Mouse (Mus musculus) heart, postnatal 14 days (tissue): ENCODE measurements around the gene Il17ra. TPM values are rescaled to one million over a fixed set of nuclear protein-coding genes. Genes with fewer than 3 reads are reported as not detected.
A peak's percentile ranks its signal among the peaks of the same experiment; 100 is the strongest.

ENCODE experiments used
- DNase-seq, 2 experiments: peaks; one replicate each; pipeline ENCODE4 v3.0.0; 2021 to 2022
- intact Hi-C: fragments of 180-260 bp; cut with DNase I; formaldehyde crosslinking; loops from one replicate; pipeline ENCODE4 v1.15.1; 2025
- total RNA-seq, 2 experiments: library from RNA; stranded (reverse); gene quantifications; 2 replicates each; pipeline ENCODE4 v1.2.3; 2021

The Il17ra gene
- total RNA-seq, 2 experiments from 2014 or later, result 3.3 to 5.4 TPM

DNA sequence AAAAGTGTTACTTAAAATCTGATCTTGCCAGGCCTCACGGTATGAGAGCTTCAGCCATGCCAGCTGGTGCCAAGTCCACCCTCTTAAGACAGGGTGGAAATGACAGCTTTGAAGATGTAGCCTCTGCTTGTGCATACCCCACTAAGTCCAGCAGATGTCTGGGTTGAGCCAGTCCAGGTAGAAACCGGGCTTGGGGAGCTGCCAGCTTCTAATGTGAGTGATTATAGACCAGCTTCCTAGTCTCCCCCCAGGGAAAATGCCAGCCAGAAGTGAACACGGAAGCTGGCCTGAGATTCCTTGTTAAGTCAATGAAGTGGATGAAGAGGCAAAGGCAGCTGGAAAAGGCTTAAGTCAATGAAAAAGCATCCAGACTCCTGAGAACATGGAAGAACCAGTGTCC, 33.5 kb downstream of the Il17ra start:
- intact Hi-C loops, result no loop called here
- DNase-seq, result no peak

- intact Hi-C loops, result no loop called here
- no peak for DNase-seq
Measured at GRCm38 (mm10) chr6:120504051-120504450, 41.0 kb downstream of the Il17ra start.

- DNase-seq, result peak in 1 of 2 experiments; percentile 29
Measured at GRCm38 (mm10) chr6:120505531-120505930, 42.5 kb downstream of the Il17ra start.

DNA sequence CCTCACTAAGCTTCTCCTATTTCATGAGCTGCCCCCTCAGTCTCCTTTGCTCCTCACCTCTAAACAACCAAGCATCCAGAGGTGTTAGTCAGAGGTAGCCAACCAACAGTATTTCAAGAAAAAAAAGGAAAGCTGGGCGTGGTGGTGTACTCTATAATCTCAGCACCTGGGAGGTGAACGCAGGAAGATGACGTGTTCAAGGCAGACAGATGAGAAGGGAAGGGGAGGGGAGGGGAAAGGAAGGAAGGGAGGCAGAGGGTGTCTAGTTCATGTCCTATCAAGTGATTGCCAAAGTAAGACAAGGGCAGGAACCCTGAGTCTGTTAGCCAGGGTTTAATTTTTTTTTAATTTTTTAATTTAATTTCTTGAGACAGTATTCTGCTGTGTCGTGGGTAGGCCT, 45.6 kb downstream of the Il17ra start:
- DNase-seq, result no peak
- intact Hi-C loops, result no loop called here

More at GRCm38 (mm10) chr6:120505531-120505930, 42.5 kb downstream of the Il17ra start:
- intact Hi-C loops, result no loop called here

DNA sequence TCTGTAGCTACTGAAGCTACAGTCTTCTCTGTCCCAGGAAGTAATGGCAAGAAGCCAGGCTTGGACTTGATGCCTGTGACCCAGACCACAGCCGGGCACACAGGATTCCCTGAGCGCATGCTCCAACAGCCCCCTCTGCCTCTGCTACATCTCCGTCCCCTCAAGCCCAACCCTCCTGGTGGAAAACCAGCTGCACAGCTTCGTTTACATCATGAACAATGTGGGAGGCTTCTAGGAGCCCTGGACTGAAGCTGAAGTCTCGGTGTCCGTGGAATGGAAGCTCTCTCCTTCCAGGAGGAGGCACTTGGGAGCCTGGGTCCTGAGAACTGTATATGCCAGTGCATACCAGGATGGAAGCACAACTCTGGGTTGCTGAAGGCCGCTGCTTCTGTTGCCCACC, 46.9 kb downstream of the Il17ra start:
- intact Hi-C loops, result no loop called here
- DNase-seq, result no peak

DNA sequence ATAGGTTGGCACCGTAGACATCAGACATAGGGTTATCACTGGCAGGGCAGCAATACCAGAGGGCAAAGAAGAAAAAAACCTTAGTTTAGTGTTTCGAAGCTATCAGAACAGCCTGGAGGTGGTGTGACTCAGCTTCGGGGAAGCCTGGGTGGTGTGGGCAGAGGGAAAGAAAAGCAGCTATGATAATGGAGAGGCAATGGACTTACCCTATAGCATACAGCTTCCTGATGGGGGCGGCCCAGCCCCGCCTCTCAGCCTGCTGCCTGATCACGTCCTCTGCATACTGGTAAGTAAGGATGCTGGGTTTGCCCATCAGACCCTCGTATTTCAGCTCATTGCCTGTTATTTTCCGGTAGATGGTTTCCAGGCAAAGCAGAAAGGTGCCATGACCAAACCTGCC, 47.4 kb downstream of the Il17ra start:
- intact Hi-C loops, result no loop called here
- no peak for DNase-seq

GRCm38 (mm10) chr6:120511212-120511611, 48.2 kb downstream of the Il17ra start:
- no peak for DNase-seq
- intact Hi-C loops, result no loop called here

- no peak for DNase-seq
- intact Hi-C loops, result no loop called here
Measured at GRCm38 (mm10) chr6:120516422-120516821, 53.4 kb downstream of the Il17ra start.

DNA sequence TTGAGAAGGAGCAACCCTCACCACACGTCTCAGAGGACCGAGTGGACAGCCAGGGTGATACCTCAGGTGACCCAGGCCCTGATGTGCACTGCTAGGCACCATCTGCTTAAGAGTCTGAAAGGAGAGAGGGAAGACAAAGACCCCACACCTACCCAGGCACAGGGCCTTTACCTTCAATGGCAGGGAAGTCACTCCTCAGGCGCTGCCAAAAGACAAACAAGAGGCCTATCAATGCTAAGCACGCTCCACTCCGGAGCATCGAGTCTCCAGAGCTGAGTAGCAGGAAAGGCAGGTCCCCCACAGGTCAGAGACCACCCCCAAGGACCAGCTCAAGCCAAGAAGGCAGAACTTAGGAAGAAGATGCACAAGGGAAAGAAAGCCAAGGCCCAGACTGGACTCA, 53.8 kb downstream of the Il17ra start:
- intact Hi-C loops, result no loop called here
- DNase-seq, result no peak

DNA sequence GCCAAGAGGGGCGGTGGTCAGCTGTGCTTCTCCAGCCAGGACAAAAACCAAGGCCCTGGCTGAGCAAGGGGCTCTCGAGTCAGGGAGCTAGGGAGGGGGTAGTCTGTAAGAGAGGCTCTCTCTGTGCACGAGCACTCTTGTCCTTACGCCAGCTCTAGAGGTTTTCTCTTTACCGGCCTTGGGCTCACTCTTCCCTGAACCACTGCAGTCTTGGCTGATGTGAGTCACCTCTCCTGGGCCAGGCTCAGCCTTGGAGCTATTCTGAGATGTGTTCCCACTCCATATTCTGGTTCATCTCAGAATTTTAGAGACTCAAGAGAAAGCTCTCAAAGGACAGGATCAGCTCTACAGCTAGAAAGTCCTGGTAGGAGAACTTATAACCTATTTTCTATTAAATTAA, 54.3 kb downstream of the Il17ra start:
- intact Hi-C loops, result no loop called here
- no peak for DNase-seq

DNA sequence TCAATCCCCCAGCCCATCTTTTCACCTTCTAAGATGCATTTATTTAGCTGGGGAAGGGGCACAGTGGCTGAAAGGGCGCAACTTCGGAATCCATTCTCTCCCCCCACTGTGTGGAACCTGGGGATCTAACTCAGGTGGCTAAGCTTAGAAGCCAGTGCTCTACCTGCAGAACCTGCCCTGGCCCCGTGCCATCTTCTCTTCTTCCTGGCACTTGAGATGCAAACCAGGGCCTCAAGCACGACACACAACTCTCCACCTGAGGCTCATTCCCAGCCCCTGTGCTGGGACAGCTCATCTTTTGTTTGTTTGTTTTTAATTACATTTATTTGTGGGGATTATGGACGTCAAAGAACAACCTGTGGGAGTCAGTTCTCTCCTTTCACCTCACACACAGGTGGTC, 56.6 kb downstream of the Il17ra start:
- intact Hi-C loops, result no loop called here
- no peak for DNase-seq

DNA sequence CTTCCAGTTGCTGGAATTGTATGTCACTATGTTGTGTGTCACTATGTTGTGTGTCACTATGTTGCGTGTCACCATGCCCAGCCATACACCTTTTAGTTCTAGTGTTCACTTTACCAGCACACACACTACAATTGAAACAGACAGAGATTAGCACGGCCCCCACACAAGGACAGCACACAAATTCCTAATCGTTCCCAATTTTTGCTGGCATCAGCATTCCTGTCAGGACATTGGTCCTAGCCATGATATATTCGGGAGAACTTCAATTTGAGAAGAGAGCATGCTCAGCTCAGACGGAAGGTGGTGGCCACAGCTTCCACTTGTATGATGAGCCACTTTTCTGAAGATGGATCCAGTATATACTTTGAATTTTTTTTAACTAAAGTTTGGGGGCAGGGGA, 61.7 kb downstream of the Il17ra start:
- intact Hi-C loops, result no loop called here
- no peak for DNase-seq

DNA sequence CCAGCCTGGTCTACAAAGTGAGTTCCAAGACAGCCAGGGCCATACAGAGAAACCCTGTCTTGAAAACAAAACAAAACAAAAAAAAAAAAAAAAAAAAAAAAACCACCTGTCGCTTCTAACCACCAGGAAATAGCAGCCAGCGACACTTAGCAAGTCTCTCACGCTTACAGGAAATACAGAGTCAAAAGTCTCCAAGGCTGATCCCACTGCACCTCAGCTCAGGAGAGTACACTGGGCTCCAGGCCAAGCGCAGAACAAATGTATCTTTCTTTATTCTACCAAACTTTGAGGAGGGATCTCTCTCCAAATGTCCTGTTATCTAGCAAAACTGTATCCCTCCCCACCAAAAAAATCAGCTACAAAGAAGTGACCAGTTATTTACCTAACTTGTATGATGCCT, 66.1 kb downstream of the Il17ra start:
- intact Hi-C loops, result no loop called here
- no peak for DNase-seq

DNA sequence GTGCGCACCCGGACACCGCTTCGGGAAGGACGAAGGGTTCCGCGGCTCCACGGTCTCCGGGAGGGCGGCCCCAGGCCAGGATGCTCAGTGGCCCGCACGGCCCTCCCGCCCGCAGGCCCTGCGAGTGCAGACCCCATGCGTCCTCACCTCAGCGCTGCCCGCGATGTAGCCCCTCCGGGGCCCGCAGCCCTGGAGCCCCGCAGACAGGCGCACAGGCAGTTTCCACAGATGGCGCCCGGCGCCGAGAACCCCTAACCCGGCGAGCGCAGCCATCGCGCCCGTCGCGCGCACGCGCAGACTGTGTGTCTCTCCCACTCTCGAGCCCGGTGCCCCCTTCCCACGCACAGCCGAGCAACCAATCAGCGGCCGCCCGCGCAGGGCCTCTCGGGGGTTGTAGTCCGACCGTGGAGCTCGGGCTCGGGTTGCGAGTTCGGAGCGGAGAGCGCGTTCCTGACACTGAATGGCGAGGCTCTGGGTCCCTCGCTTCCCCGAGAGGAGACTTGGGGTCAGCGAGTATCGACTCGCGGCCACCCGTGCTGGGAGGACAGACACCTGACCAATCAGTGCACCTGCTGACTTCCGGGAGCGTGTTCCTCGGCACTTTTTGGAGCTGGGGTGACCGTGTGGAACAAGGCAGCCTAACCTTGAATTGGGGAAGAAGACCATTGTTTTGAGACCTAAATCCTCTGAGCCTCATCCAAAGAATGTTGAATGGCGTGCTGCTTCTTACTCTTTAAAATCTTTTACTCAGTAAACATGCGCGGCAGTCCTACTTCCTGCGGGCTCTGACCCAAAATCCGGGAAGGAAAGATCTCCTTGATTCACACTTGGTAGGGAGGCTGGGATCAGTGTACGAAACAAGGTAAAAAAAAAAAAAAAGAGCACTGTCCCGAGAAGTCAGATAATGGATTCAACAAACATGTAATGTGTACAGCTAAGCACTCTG, 68.2 kb downstream of the Il17ra start, which contains the start of gene Hdhd5:
Gene Hdhd5, minus strand, starts transcription at position 300 of the 946 bp plus-strand sequence.
- intact Hi-C loops, result no loop called here
- DNase-seq, result peak; percentile 95 to 96

DNA sequence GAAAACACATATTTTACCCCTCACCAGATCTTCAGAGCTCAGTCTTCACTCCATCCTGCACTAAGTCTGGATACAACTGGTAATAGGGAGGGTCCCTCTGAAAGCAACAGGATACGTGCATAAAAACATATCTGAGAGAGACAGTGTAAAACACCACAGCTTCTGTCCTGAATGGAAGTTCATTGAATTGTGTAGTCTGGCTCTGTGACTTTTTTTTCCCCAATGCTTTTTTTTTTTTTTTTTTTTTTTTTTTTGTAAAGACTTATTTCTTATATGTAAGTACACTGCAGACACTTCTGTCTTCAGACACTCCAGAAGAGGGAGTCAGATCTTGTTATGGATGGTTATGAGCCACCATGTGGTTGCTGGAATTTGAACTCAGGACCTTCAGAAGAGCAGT, 69.5 kb downstream of the Il17ra start:
- no peak for DNase-seq
- intact Hi-C loops, result no loop called here

GRCm38 (mm10) chr6:120536337-120536736, 73.3 kb downstream of the Il17ra start:
- intact Hi-C loops, result loop anchor here (5.0 kb wide), 1 partner anchor 61 kb away; no protein-coding TSS in a partner anchor
- no peak for DNase-seq

Other genes with a start within 250 kb of the Il17ra start
- not detected for gene D330020A13Rik, start 168.9 kb upstream of the Il17ra start, total RNA-seq
- gene B4galnt3, start 168.7 kb upstream of the Il17ra start, total RNA-seq, result under 1 TPM; 0.29 to 0.50 TPM
- gene Kdm5a, start 99.1 kb upstream of the Il17ra start, total RNA-seq, result 10 to 100 TPM; 36.6 to 40.0 TPM
- 1 to 10 TPM; 7.1 to 7.7 TPM for gene Ccdc77, start 98.9 kb upstream of the Il17ra start, total RNA-seq
- under 1 TPM in 1 of 2 experiments, not detected in 1; 0.05 TPM for gene Tmem121b, start 30.6 kb downstream of the Il17ra start, total RNA-seq
- 10 to 100 TPM; 20.1 to 21.7 TPM for gene Hdhd5, start 68.1 kb downstream of the Il17ra start, total RNA-seq
- gene Cecr2, start 203.1 kb downstream of the Il17ra start, total RNA-seq, result 10 to 100 TPM; 13.4 to 17.1 TPM